Mouse (Mus musculus) E14TG2a.4 (cell line): ENCODE measurements around the gene Me3.

Experiments
- CTCF ChIP-seq: conservative IDR thresholded peaks from 2 replicates; pipeline ENCODE4 v1.5.1; 2014; ENCODE audit warnings: low read length
- NANOG ChIP-seq: IDR thresholded peaks from 2 replicates; pipeline ENCODE4 v1.6.1; 2014; ENCODE audit warnings: borderline replicate concordance, low read length, mixed read lengths

GRCm38 (mm10) chr7:89792576-89792975, 160.4 kb downstream of the Me3 start:
- TF ChIP-seq CTCF, result no peak
- no peak for TF ChIP-seq NANOG
